Mouse (Mus musculus): Measurements from ENCODE around the gene Gm6525.

Gene Gm6525

DNA sequence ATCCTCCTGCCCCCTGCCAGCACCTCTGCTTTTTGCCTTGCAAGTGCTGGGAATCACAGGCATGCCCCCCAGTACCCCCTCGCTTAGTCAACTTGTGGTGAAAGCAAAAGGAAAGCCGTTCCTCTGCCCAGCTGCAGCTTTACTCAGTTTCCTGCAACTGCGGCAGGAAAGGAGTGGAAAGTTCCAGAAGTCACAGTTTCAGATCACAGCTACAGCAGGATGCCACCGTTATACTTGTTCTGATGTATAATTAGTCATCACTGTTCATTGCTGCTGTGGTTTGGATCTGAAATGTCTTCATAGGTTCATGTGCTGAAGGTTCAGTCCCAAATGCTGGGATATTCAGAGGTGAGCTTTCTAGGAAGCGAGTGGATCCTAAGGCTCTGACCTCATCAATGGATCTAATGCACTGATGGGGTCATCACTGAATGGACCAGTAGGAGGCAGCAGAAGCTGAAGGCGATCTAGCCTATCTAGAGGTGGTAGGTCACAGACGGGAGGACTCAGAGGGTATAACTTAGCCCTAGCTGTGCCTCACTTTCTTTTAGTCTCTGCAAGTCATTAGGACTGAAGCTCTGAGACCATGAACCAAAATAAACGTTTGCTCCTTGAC, 4.4 kb upstream of the Gm6525 start:
- no peak for ATAC-seq (ENCODE audit: low TSS enrichment)

DNA sequence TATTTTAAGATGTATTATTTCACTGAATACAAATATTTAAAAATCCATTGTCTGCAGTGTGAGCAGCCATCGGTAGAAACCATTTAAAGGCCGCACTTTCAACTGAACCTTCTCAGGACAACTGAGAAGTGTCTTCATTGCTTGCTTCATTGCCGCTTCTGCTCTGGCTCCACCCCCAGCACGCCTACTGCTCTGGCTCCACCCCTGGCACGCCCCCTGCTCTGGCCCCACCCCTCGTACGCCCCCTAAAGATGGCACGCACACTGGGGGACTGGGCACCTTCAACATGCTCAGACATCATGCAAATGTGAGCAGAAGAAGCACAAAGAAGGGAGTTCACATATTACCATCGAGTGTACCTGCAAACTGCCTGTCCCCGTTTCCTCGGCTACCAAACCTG, 1.5 kb upstream of the Gm6525 start:
- no peak for ATAC-seq (ENCODE audit: low TSS enrichment)

DNA sequence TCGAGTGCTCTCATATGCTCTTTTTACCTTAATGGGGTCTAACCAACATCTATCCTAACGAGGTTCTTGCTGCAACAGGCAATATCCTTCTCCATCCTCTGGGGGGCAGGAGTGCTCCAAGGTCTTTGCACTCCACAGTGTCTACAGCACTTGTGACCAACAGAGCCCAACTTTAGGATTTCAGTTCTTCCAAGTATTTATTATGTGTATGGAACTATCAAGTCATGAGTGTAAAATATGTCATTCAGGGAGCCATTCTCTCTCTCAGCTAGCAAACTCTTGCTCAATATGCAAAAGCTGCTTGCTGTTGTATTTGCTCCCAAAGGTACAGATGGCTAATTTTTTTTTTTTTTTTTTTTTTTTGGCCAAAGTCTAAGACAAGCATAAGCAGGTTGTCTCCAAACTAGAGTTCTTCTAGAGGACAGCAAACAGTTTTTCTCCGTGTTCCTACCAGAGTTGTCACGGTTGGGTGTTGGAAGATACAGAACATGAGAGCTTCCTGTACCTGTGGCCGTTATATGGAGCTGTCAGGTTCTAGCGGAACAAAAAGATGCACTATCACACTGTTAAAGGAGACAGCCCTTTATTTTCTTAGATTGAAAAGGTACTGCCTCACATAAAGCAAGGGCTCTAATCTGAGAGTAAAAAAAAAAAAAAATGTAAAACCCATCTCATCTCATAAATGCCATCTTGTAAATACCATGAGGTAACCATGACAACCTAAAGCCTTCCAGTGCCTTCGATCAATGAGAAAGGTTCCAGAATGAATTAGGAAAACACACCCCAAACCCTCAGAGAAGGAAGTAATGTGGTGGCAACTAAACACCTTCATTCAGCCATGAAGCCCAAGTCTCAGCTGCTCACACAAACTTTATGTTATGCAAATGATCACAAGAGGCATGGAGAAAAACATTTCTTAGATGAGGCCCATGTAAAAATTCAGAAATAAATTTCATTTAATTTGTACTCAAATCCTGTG, 1.7 kb downstream of the Gm6525 start:
- ATAC-seq (ENCODE audit: low TSS enrichment) = peak; percentile 78

DNA sequence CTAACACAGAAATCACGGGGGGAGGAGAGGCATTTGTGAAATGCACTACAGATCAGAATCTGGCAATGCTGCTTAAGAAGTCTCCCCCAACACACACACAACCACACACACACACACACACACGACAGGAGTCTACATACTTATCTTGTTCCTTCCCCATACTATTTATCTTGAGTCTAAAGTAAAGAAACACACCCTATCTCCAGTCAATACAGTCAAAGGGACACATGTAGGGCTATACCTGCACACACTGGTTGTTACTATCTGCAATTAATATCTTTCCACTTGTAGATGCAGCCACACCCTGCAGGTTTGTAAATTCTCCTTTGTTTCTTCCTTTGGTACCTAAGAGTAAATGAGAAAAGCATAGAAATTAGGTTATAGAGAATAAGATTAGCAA, 3.9 kb downstream of the Gm6525 start:
- ATAC-seq (ENCODE audit: low TSS enrichment) = no peak

DNA sequence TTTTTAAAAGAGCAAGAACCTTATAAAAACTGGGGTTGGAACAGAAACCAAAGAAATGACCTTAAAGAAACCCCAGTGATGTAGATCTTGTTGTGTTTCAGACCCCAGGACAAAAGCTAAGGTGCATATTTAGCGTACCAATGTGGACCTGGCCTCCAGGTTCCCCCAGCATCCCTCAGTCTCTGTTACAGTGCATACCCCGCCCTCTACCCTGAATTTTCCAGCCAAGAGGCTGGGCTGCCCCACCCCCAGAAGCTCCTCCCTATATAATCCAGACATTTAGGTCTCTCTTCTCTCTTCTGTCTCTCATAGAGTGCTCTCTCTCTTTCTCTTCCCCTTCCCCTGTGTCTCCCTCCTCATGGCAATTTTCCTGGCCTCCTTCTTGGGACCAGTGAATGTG, 6.4 kb downstream of the Gm6525 start:
- ATAC-seq (ENCODE audit: low TSS enrichment) = no peak

DNA sequence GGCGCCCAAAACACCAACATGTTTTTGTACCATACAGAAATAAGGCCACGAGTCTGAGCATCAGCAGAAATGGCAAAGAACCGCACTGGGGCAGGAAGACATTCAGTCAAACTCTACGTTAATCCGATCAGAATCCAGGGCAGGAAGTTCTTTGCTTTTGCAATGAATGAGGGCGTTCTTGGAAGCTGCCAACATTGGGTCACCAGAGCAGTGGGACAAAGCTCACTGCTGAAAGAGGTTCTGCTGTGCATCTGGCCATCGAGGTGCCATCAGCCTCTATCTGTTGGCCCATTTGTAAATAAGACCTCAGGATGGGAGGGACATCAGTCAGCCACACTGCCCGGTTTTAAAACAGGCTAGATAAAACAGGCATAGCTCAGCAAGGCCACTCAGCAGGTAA, 7.2 kb downstream of the Gm6525 start:
- ATAC-seq (ENCODE audit: low TSS enrichment) = peak; percentile 45; the same call in 1 of the 2 replicates

DNA sequence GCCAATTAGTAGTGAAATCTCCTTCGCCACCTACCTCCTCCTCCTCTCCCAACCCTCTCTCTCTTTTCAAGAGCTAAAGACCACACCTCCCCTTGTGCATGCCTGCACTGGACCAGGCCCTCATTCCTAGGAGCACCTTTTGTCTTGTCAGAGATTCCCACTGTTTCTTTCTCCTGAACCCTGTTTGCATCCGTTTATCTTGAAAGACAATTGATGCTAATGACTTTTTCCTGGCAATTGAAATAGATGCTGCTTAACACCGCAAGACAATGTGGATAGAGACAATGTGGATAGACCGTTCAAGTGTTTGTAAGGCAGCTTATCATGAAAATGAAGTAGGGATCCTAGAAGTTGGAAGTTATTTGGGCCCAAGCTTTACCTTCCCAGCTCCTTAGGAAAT, 7.8 kb downstream of the Gm6525 start:
- no peak for ATAC-seq (ENCODE audit: low TSS enrichment)

DNA sequence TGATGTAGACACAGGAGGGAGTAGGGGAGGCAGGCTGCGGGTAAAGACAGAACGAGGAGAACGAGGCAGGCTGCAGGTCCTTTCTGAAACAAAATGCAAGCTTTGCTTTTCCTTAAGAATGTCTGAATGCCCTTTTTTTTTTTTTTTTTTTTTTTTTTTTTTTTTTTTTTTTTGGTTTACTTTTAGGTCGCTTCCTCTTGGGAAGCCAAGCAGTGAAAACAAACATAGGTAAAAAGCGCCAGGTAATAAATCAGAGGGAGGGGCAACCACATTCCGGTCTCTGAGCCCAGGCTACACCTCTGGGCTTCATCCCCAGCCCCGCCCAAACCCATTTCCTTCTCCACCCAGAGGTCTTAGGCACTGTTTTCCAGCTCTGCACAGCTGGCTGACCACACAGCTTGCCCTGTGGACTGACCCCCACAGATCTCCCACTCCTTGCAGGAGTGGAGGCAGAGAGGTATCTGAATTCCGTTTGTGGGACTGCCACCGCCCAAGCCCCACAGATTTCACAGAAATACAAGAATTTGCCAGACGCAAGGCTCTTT, 15.8 kb downstream of the Gm6525 start:
- ATAC-seq (ENCODE audit: low TSS enrichment) = no peak

DNA sequence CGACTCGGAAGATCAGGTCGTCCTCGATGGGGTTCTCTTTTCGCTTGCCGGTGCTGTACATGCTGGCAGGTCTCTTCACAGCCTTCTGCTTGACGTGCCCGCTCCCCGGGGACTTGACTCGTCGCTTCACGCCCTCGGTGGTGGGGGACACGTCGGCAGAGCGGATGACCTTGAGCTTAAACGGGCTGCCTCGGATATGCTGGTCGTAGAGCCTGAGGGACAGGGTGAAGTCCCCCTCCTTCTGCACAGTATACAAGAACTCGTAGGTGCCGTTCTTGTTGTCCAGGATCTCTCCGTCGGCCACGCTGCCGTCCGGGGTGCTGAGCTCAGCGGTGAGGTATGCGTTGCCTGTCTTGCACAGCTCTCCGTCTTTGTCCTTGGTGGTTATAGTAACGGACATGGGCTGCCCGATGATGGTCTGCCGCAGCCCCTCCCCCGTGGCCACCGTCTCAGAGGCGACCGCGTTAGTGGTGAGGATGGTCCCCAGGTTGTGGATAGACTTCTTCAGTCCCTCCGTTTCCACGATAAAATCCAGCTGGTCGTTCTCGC, 16.7 kb downstream of the Gm6525 start:
- ATAC-seq (ENCODE audit: low TSS enrichment) = no peak

DNA sequence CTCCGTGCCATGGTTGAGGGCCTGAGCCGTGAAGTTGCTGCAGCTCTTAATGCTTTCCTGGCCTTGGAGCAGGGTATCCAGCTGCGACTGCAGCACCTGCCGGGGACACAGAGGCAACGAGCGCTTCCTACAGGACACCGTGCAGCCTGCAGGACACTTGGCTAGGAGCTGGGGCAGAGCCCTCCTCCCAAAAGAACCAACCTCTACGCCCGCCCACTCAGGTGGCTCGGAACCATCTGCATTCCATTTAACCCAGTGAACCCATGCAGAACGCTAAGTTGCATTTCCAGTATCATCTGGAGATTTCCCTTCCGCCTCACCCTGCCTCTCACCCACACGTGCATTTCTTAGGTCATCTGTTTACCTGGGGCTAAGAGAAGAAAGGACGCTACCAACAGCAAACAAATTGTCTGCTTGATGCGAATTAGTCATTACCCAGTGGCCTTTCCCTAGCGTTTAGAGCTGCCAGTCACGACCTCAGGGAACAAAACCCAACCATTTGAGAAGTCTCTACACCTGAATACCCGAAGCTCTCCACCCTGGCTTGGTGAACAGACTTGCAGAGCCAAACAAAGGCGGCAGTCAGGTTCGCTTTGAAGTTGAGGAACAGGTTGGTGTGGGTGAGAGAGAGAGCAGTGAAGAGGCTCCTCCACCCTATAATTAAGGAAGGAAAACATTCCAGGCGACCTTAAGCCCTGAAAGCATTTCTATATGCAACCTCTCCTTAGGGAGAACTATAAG, 17.4 kb downstream of the Gm6525 start:
- ATAC-seq (ENCODE audit: low TSS enrichment) = peak; percentile 35

DNA sequence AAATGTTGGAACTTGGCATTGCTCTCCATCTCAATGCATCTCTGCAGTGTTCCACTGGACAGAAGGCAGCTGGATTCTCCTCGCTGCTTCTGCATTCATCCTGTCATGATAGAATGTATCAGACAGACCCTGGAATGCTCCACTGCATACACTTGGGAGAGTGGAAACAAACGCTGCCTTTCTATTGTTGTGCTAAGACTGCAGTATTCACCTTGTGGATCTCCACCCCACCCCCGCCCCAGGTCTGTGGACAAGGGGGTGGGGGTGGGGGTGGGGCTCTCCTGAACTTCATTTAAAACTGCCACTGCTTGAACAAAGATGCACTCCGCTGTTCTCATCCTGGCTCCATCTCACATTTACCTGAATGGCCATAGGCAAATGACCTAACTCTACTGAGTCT, 20.0 kb downstream of the Gm6525 start:
- ATAC-seq (ENCODE audit: low TSS enrichment) = no peak

DNA sequence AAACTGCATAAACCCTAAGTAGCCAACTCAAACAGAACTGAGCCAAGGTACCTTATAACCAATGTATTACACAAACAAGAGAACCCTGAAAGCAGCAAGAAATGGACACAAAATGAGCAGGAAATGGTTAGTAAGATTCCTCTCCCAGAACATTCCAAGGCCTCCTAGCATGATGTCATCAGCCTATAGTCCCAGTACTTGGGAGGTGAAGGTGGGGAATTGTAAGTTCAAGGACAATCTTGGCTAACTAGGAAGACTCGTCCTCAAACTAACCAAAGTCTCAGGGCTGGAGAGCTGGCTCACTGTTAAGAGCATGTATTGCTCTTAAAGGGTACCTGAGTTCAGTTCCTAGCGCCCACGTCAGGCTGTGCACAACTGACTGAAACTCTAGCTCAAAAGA, 24.3 kb downstream of the Gm6525 start:
- ATAC-seq (ENCODE audit: low TSS enrichment) = no peak

DNA sequence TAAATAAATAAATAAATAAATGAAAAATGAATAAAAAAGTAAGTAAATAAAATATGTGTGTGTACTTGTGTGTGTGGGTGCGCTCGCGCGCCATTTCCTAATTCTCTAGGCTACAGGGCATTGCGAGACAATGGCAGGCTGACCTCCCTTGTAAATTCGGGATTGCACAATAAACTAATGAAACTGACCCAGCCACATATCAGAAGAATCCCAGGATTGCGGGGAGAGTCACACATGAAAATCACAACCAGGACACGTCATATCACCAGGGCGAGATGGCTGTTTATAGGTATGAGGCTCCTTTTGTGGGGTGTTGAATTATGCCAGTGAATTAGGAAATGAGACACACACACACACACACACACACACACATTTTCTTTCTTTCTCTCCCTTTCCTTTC, 25.6 kb downstream of the Gm6525 start:
- ATAC-seq (ENCODE audit: low TSS enrichment) = no peak

DNA sequence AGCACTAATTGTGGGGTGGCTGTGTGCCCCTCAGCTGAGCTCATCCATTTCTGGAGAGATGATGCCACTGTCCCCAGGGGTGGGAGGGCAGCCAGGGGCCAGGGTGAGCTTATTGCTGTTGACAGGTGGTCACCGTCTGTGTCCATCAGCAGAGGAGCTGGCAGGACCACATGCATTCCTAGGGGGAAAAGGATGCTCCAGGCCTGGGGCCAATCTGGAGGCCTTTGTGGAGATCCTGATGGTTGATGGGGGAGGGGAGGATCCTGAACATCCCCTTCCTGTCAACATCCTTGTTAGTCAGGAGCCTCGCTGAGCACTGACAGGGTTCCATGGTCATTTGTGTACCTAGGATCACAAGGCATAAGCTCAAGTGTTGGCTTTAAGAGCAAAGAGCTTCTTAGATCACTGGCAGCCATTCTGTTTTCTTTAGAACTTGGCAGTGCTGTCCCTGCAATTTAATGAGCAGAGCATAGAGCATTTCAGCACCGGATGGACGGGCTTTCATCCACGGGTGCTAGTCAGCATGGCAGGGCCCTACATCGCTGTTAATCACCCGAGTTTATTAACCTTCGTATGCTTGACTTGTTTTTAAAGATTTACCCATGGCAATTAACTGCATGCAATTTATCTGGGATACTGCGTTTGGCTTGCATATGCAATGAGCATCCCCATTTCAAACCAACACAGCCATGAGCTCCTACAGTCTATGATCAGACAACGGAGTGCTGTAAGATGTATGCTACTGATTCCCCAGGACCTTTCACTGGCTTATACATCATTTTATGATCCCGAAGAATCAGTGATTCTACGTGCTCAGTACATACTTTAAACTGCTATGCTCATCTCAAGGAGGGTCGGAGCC, 26.9 kb downstream of the Gm6525 start:
- ATAC-seq (ENCODE audit: low TSS enrichment) = no peak

DNA sequence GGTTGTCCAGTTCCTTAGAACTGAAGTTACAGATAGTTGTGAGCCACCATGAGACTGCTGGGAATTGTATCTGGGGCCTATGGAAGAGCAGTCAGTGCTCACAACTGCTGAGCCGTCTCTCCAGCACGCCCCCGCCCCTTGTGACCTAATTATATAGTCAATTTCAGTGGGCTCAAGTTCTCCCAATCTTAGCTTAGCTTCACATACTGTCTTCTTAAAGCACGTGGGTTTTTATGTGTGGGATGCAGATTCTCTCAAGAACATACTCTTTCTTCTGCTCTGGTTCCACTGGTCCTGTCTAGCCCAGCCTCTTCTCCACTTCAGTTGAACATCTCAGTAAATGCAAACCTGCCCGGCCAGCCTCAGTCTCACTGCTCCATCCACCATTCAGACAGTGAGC, 30.7 kb downstream of the Gm6525 start:
- ATAC-seq (ENCODE audit: low TSS enrichment) = peak; percentile 59

DNA sequence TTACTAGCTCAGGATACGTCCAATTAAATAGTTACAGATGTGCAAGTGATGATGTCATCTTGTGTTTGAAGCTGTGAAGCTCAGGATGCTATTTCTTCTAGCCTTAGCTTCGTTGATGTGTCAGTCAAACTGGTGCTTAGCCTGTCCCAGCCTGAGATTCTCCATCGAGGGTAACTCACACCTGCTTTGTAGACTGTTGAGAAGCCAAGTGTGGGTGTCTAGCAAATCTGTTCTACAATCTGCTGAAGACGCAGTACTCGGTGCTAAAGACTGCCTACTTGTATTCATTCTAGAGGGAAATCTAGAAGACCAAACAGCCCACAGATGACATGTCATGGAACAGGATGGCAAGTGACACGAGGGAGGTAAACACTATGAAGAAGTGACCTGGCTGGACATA, 31.7 kb downstream of the Gm6525 start:
- ATAC-seq (ENCODE audit: low TSS enrichment) = peak; percentile 76

DNA sequence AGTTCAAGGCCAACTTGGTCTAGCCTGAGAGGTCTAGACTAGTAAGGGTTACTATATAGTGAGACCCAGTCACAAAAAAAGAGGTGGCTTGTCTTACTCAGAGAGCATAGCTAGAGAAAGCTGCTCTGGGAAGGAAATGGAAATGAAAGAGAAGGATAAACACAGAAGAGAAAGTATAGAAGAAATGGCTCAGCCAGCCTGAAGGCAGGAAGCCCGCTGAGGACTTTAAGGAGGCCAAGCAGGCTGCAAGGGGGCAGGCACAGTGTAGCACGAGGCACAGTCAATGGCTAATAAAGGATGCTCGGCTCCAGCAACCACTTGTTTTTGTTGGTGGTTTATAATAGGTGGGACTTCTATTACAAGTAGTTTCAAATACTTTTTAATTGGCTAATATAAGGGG, 32.2 kb downstream of the Gm6525 start:
- no peak for ATAC-seq (ENCODE audit: low TSS enrichment)

DNA sequence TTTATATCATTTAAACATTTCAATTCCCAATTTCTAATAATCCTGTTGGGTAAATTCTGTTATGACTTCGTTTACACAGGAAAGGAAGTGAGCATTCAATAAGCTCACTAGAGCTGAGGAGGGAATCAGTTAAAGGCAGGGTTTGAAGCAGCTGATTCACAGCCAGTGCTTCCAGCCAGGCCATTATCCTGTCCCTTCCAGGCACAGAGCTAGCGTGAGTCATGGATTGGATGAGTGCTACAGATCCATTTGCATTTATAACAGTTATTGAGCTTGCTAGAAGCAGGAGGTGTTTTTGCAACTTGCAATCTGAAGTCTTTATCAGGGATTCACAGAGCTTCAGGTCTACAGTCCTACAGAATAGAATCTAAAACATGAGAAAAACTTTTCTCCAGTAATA, 33.5 kb downstream of the Gm6525 start:
- peak; percentile 66 for ATAC-seq (ENCODE audit: low TSS enrichment)

DNA sequence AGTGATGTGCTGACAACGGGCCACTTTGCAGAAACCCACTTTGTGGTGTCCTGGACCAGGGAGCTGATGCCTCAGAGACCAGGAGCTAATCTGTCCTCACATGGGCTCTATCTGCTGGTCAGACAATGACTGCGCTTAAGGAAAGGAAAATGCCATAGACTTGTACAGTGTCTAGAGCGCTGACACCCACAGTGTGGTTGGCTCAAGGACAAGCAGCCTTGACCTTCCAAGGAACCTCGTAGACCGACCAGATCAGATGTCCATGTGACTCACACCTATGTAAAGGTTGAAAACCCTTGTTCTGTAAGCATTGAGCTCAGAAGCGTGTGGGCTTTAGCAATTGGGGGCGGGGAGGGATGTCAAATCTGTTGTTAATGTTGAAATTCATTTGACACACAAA, 34.6 kb downstream of the Gm6525 start:
- ATAC-seq (ENCODE audit: low TSS enrichment) = no peak

DNA sequence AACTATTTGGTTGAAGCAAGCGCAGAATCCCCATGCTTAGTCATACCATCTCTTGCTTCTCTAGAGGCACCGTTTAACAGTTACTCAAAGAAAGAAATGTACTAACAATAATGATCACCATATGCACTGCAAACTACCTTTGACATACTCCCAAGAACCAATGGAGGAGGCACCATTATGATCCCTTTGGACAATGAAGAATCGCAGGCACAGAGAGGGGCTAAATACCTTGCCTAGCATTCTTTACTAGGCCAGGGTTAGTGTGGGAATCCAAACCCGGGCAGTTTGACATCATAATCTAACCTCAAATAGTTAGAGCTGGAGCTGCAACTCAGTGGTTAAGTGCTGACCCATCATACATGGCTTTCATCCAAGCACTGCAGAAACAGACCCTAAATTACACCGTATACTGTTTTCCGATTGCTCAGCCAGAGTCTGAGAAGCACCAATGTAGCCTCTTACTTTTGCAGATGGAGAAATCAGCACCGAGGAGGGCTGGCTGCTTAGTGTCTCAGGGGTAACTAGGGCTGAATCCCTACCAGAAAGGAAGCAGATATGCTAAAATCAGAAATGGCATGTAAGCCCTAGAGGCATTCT, 35.1 kb downstream of the Gm6525 start:
- ATAC-seq (ENCODE audit: low TSS enrichment) = no peak
